Mouse (Mus musculus) frontal cortex, postnatal 36 days (tissue): Measurements from ENCODE around the gene Sox6.

Experiments
- DNase-seq, 2 experiments: peaks; one replicate each; pipeline ENCODE4 v3.0.0; 2022; ENCODE audit warnings: low spot score in 2 of 2

Sox6 gene

GRCm38 (mm10) chr7:115564359-115565059, 474.1 kb downstream of the Sox6 start:
- DNase-seq, result no peak

DNA sequence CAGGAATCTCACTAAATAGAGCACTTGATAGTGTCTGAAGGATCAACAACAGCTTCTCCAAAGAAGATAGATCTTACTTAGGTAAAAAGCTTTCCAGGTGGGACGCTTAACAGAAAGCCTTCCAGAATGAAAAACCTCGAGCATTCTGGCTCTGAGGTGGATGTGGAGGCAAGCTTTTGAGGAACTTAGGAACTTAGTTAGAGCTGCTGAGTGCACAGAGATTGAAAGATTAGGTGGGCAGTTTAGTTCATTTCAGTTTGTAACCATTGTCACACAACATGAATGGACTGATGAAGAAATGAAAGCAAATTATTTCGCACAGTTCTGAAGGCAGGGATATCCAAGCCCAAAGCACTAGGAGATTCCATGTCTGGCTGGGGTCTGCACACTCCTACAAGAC, 481.9 kb downstream of the Sox6 start:
- DNase-seq, result no peak

DNA sequence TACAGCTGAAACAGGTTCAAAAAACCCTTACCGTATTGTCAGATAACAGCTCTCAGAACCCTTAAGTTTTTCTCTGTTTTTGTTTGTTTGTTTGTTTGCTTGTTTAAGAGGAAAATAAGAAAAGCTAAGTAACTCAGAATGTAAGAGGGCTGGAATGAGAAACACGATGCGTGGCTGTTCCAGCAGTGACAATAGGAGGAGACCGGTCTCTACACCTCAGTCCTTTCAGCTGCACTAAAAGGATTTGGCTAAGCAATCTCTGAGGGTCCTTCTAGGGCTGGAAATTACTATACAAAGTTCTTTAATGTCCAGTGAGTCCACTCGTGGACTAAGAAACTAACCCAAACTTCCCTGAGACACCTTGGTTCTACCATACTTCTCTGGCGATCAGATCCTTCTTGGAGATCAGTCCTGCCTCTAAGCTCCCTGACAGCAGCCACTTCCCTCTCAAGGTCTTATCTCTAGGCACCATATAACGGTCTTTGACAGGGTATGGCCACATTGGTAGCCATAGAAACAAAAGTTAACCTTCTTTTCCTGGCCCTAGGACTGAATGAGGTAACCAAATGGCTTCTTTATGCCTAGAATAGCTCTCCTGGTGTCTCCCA, 488.3 kb downstream of the Sox6 start:
- DNase-seq, result no peak

- DNase-seq, result no peak
Measured at GRCm38 (mm10) chr7:115549670-115550069, 488.9 kb downstream of the Sox6 start.

DNA sequence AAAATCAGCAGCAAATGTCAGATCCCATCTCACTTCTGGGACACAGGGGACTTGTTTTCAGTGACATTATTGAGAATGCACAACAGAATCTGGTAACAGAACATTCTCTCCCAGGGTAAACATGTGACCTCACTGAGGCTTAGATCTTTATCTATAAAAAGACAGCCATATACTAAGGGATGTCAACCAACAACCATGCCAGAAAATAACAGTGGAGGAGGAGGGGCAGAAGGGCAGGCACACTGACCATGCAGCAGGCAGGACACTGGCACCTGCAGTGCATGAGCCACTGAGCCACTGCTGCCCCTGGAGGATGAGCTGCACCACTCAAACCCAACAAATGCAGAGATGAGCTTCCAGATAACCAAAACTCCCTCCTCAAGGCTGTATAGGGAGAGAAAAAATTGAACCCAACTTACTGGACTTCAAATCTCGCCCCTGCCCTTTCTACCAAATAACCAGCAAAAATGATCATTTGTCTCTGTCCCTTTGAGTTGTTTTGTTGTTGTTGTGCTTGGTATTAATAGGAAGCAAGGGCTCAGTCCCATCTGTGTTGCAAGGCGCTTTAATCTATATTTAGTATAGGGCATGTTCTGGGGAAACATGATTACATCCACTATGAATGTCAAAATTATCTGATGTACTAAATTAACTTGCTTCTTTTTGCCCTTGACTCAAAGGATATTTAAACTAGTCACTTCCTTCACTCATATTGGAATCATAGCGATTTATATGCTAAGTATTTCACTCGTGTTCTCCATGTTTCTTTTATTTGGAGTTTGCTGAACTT, 492.8 kb downstream of the Sox6 start:
- no peak for DNase-seq

DNA sequence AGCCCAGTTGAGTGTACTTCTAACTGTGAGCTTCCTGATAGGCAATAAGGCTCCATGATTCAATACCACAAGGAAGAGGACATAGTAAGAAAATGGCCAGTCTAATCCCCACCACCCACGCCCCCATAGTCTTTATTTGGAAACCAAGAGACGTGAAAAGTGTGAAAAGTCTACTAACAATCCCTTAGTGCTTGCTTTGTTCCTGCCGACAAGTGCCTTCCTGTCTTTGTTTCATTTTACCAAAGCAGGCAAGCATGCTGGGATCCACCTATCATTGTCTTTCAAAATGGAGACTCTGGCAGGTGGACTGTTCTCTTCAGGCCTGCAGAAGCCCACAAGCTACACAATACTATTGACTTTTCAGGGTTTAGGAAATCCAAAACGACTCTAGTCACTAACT, 495.0 kb downstream of the Sox6 start:
- no peak for DNase-seq

DNA sequence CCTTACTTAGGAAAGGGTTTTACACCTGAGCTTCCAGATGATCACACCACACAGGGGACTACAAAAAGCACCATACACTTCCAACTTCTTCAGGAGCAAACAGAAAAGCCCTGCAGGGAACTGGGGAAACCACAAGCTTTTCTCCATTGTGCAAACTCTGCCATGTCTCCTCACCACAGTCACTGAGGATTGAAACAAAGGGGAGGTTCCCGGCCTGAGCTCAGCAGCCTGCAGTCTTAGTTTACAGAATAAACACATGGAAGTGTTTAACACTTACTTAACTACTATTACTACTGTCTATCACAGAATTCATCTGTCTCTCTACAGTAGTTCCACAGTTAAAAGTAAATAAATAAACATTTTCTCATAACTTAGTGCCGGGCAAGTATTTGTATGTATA, 498.3 kb downstream of the Sox6 start:
- DNase-seq, result no peak

DNA sequence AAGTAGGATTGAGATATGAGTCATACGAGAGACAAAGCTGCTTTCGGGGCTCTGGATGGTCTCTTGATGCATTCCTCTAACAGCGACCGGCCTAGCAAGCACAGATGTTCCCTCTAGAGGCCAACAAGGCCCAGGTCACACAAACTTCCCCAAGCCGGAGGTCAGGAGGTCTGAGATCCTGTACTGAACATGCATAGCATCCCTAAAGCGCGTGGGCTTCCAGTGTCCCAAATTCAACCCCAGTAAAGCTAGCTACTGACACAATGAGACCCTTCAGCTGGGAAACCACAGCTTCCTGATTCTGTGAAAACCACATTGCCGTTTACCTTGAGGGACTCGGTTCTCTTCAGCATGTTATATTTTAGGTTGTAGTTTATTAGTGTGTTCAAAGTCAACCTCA, 499.6 kb downstream of the Sox6 start:
- DNase-seq, result no peak

GRCm38 (mm10) chr7:115537636-115538035, 501.0 kb downstream of the Sox6 start:
- DNase-seq, result no peak

DNA sequence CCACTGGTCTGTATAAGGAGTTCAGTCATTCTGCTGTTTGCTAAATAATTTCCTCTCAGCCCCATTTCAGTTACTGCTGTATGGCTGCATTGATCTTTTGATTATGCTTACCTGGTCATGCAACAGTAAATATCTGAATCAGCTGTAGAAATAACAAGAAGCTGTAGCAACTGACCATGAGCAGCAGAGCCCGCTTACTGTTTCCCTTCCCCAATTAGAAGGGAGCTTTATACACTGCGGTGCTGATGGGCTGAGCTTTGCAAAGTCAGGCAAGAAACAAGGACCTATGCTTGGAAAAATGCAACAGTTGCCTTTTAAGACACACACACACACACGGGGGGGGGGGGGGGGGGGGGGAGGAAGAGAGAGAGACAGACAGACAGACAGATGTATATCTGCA, 502.1 kb downstream of the Sox6 start:
- no peak for DNase-seq

GRCm38 (mm10) chr7:115531875-115532274, 506.7 kb downstream of the Sox6 start:
- DNase-seq, result no peak

GRCm38 (mm10) chr7:115531217-115531616, 507.4 kb downstream of the Sox6 start:
- DNase-seq, result no peak

DNA sequence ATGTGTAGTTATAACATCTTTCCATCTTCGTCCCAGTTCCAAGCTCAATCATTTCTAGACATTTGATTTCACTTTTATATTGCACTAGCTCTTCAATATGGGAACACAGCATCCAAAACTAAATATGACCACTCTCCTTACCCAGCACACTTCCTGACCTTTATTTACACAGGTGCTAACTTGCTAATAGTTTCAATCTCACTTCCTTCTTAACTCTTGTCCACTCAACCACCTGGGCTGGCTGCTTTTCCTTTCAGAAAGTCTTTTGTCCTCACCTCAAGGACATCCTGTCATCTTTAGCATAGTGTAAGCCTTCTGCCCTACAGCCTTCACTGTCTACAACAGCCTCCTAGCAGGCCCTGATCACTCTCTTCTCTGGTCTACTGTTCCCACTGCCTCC, 520.9 kb downstream of the Sox6 start:
- DNase-seq, result no peak

GRCm38 (mm10) chr7:115513681-115514080, 524.9 kb downstream of the Sox6 start:
- DNase-seq, result no peak

GRCm38 (mm10) chr7:115511777-115512176, 526.8 kb downstream of the Sox6 start:
- DNase-seq, result no peak

DNA sequence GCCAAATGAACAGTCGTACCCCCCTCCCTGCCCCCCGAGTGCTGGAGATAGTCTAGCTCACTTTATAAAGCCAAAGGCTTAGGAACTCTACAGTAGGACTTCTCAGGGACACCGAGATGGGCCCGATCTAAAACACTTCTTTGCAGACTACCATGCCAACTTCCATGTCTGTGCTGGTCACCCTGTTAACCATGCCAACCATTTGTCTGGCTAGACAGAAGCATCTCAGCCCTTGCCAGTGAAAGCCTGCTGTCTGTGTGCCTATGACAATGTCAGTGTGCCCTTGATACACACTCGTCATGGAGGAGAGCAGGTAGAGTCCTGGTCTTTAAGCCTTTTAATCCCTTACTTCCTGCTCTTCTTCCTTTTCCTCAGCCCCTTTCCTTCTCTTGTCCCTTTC, 527.5 kb downstream of the Sox6 start:
- DNase-seq, result no peak

GRCm38 (mm10) chr7:115510045-115510444, 528.6 kb downstream of the Sox6 start:
- DNase-seq, result no peak

DNA sequence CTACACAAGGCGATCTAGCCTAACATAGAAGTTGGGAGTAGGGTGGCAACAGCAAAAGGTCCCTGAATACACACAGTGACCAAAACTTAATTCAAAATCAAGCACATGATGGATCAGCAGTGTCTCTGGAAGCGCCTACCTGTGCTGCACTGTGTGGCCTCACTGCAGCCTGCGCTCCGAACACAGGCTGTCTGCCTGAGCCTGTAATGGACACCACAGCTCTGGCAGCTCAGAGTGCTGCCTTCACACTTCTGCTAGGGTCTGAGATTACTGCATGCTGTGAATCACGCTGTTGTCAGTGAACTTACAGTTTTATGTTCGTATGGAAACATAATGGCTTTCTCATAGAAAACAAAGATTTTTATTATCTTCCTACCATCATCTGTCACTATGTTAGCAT, 532.2 kb downstream of the Sox6 start:
- DNase-seq, result no peak

DNA sequence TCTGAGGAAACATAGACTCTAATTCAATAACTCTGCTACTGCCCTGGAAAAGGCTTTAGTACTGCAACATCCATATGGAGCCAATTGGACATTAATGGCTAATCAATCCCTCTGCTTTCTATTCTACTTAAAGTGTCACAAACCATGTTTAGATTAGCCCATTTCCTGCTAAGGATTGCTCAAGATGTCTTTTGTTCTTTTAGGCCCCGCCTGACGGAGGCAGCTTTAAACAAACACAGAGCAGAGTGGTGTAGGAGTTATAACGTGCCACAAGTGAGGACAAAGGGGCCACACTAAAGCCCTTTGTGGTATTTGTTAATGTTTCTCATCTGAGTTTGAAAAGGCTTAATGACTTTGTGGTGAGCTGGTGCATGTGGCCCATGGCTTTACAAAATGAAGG, 537.1 kb downstream of the Sox6 start:
- no peak for DNase-seq

DNA sequence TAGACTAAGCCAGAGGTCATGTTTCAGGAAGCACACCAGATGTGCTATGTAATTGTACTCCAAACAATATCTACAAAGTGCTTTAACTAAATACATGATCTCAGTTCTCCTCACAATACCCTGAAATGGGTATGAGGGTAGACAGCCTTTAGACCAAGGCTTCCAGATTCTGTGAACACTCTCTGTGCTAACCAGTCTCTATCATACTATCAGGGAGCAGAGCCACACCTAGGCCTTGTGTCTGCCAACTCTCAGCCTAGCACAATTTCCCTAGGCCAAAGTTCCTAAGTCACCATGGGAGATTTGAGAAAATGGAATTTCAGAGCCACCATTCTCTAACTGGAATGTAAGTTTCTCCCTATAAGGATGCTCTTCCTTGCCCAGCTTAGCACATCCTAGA, 537.8 kb downstream of the Sox6 start:
- no peak for DNase-seq

- DNase-seq, result no peak
Measured at GRCm38 (mm10) chr7:115500170-115500569, 538.4 kb downstream of the Sox6 start.

- no peak for DNase-seq
Measured at GRCm38 (mm10) chr7:115491721-115492120, 546.9 kb downstream of the Sox6 start.

GRCm38 (mm10) chr7:115489608-115490007, 549.0 kb downstream of the Sox6 start:
- DNase-seq, result no peak
